ENCODE assay signal across 9 mouse cellular contexts in the genomic region with DNA sequence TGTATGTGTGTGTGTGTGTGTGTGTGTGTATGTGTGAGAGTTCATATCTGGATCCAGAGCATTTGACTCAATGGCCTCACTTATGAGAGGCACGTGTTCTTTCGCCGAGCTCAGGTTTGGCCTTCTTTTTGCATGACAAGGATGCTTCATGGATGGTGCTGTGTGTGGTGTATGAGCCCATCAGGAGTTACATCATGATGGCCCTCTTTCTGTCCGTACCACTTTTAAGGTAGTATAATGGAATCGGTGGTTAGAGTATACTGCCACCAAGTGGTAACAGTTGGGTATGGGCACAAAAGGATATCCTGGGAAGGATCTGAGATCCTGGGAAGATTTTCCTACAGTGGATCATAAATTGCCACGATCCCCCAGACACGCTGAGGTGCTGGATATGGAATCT. TPM values are rescaled to one million over a fixed set of nuclear protein-coding genes. Genes with fewer than 3 reads are reported as not detected.
A peak's percentile ranks its signal among the peaks of the same experiment; 100 is the strongest.
DNase-seq lines count a peak whose midpoint lies in the region; ATAC-seq lines count a peak whose summit lies in the region.
"Had no signal": no experiment of that assay in that cellular context is flagged by ENCODE, and none has a peak within 500 bp of the region (broad histone marks: within the 10 kb centered on the region; RNA-seq: fewer than 3 reads in every experiment).

No protein-coding gene starts in this region.

- H3K9me3 ChIP-seq in liver, embryonic 13.5 days (replicated peaks) = no peaks in the 10 kb centered on the region
- no peaks in the 10 kb centered on the region for H3K9me3 ChIP-seq in neural tube, embryonic 14.5 days (ENCODE audit: control insufficient read depth, low read length)
- H3K9me3 ChIP-seq: heart, embryonic 15.5 days had no signal

- no peak overlapping the region for H3K4me2 ChIP-seq in liver, embryonic 13.5 days
- H3K4me2 ChIP-seq in neural tube, embryonic 14.5 days (ENCODE audit: low read depth, low read length) = no peak overlapping the region
- H3K4me2 ChIP-seq: heart, embryonic 15.5 days had no signal

- no peak overlapping the region for H3K4me3 ChIP-seq in liver, embryonic 13.5 days (replicated peaks)
- H3K4me3 ChIP-seq in neural tube, embryonic 14.5 days (ENCODE audit: low read depth, low read length) = no peak overlapping the region
- H3K4me3 ChIP-seq: heart, embryonic 15.5 days had no signal

- no peak overlapping the region for H3K27ac ChIP-seq in liver, embryonic 13.5 days
- H3K27ac ChIP-seq in neural tube, embryonic 14.5 days (ENCODE audit: low read depth, low read length) = no peak overlapping the region
- H3K27ac ChIP-seq: heart, embryonic 15.5 days had no signal

- no peak for ATAC-seq in liver, embryonic 13.5 days (ENCODE audit: low read depth)
- peak; percentile 63 for ATAC-seq in neural tube, embryonic 14.5 days (ENCODE audit: low read depth)

- H3K4me1 ChIP-seq in liver, embryonic 13.5 days (replicated peaks) = no peaks in the 10 kb centered on the region
- no peaks in the 10 kb centered on the region for H3K4me1 ChIP-seq in neural tube, embryonic 14.5 days (ENCODE audit: control insufficient read depth, insufficient read depth, low read length)
- H3K4me1 ChIP-seq: heart, embryonic 15.5 days had no signal

- no peaks in the 10 kb centered on the region for H3K27me3 ChIP-seq in liver, embryonic 13.5 days
- H3K27me3 ChIP-seq in neural tube, embryonic 14.5 days (ENCODE audit: control insufficient read depth, insufficient read depth, low read length) = no peaks in the 10 kb centered on the region
- H3K27me3 ChIP-seq: heart, embryonic 15.5 days had no signal

- peak; percentile 14 to 23 for DNase-seq in CD8-positive naive resting alpha-beta T cell, adult 2 months (ENCODE audit: low read depth in 2 of 2, low spot score in 2 of 2)
- peak; percentile 72 for DNase-seq in R1 (ENCODE audit: low read depth, low spot score)
- DNase-seq in cerebellum, postnatal 25 days = peak; percentile 43 to 70
- DNase-seq in frontal cortex, postnatal 36 days (ENCODE audit: low spot score in 2 of 2) = peak; percentile 61 to 83
- DNase-seq in kidney, postnatal 10 days = peak; percentile 67
- DNase-seq in liver, embryonic 13.5 days = peak; percentile 17
- DNase-seq in spleen, adult 12 weeks (ENCODE audit: low spot score) = no peak

- no peak overlapping the region for H3K9ac ChIP-seq in liver, embryonic 13.5 days
- H3K9ac ChIP-seq in neural tube, embryonic 14.5 days (replicated peaks; ENCODE audit: low read depth, low read length) = no peak overlapping the region
- H3K9ac ChIP-seq: heart, embryonic 15.5 days had no signal

- H3K36me3 ChIP-seq in liver, embryonic 13.5 days = no peaks in the 10 kb centered on the region
- H3K36me3 ChIP-seq in neural tube, embryonic 14.5 days (ENCODE audit: control insufficient read depth, insufficient read depth, low read length) = no peaks in the 10 kb centered on the region
- H3K36me3 ChIP-seq: heart, embryonic 15.5 days had no signal

- WGBS in liver, embryonic 13.5 days (ENCODE audit: insufficient replicate concordance) = 13% methylated on average over 7 of the region's 7 CpGs
- WGBS in neural tube, embryonic 14.5 days = 13% methylated on average over 7 of the region's 7 CpGs

RNA-seq across cellular contexts. Expression of a gene that starts 8.1 kb away (rescaled TPM):
- 25.3 and 29.2 TPM in 2 replicates for polyA plus RNA-seq in liver, embryonic 13.5 days (2015; fragmentation: Nextera tagmentation; extraction: Ambion mirVana)
- 3.3 and 3.6 TPM in 2 replicates for polyA plus RNA-seq in neural tube, embryonic 14.5 days (2014; fragmentation: Nextera tagmentation; extraction: Ambion mirVana)

RNA-seq across cellular contexts. Expression of a gene that starts 58.9 kb away (rescaled TPM):
- 9.1 and 11.5 TPM in 2 replicates for polyA plus RNA-seq in liver, embryonic 13.5 days (2015; fragmentation: Nextera tagmentation; extraction: Ambion mirVana)
- polyA plus RNA-seq in neural tube, embryonic 14.5 days (2014; fragmentation: Nextera tagmentation; extraction: Ambion mirVana) = 47.9 and 50.9 TPM in 2 replicates
